Mouse (Mus musculus) midbrain, embryonic 15.5 days (tissue): ENCODE data around the gene Hist2h2aa2. TPM values are rescaled to one million over a fixed set of nuclear protein-coding genes. Genes with fewer than 3 reads are reported as not detected.
A peak's percentile ranks its signal among the peaks of the same experiment; 100 is the strongest.
"Not testable (repeated sequence)": the region's sequence is repeated elsewhere in the genome, so short reads cannot be mapped to it uniquely, and the experiment has no call there.

Experiments
- ATAC-seq: fragments of 200-750 bp; cut with Nextera tagmentation; replicated peaks from 2 replicates; pipeline ENCODE4 v1.8.0; 2017; ENCODE audit warnings: moderate TSS enrichment
- H3K27ac ChIP-seq: fragments of 300-500 bp; sonication (generic); 2 replicates; pipeline ENCODE4 v1.5.1; 2015; ENCODE audit warnings: mild to moderate bottlenecking, inconsistent platforms
- H3K27me3 ChIP-seq: fragments of 300-500 bp; sonication (generic); replicated peaks from 2 replicates; pipeline ENCODE4 v1.6.1; 2015; ENCODE audit warnings: inconsistent platforms
- H3K36me3 ChIP-seq: fragments of 300-500 bp; sonication (generic); replicated peaks from 2 replicates; pipeline ENCODE4 v1.6.1; 2015; ENCODE audit warnings: inconsistent platforms
- H3K4me1 ChIP-seq: fragments of 300-500 bp; sonication (generic); 2 replicates; pipeline ENCODE4 v1.6.1; 2015; ENCODE audit warnings: inconsistent platforms
- H3K4me2 ChIP-seq: fragments of 300-500 bp; sonication (generic); 2 replicates; pipeline ENCODE4 v1.6.1; 2015; ENCODE audit warnings: inconsistent platforms, mild to moderate bottlenecking, moderate library complexity
- H3K4me3 ChIP-seq: fragments of 300-500 bp; sonication (generic); 2 replicates; pipeline ENCODE4 v1.5.1; 2015; ENCODE audit warnings: mild to moderate bottlenecking, inconsistent platforms
- H3K9ac ChIP-seq: fragments of 300-500 bp; sonication (generic); 2 replicates; pipeline ENCODE4 v1.6.1; 2015; ENCODE audit warnings: mild to moderate bottlenecking, inconsistent platforms
- H3K9me3 ChIP-seq: fragments of 300-500 bp; sonication (generic); 2 replicates; pipeline ENCODE4 v1.6.1; 2016; ENCODE audit warnings: inconsistent platforms
- WGBS: fragments of 180-500 bp; shearing (Covaris S2); methylation state at CpG from one replicate; pipeline ENCODE4 v1.1.7; 2015; ENCODE audit warnings: mixed read lengths; 5-methylcytosine and 5-hydroxymethylcytosine counted together
- polyA plus RNA-seq: library from polyadenylated mRNA; unstranded; fragments of >200 nt; fragmentation: Nextera tagmentation; extraction: Ambion mirVana; gene quantifications from 2 replicates; pipeline ENCODE4 v1.2.1, GENCODE M21; 2015

Gene Hist2h2aa2
- polyA plus RNA-seq = 44.8 and 51.7 TPM in 2 replicates

DNA sequence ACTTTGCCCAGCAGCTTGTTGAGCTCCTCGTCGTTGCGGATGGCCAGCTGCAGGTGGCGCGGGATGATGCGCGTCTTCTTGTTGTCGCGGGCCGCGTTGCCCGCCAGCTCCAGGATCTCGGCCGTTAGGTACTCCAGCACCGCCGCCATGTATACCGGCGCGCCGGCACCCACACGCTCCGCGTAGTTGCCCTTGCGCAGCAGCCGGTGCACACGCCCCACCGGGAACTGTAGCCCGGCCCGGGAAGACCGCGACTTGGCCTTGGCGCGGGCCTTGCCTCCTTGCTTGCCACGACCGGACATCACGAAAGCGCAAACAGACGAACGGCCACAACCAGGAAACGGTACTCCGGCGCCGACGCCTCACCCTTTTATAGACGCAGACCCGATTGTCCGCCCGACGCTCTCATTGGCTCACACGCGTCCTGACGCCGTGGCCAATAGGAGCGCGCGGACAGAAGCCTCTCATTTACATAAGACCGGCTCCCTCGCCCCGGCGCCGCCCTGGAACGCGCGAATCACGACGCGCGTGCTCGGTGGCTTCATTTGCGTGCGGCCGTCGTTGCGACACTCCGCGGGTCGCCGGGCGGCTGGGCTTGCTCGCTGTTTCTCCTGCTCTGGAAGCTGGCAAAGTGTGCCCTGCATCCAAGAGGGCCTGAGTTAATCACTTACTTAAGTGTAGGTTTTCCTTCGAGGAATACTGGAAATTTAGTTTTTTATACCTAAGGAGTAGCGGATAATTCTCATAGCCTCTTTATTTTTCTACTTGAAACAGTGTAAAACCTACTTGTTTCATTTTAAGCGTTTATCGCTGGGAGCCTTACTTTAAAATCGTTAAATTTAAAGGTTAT, at the start of gene Hist2h2aa2:
Gene Hist2h2aa2 (minus strand): TSS at position 328 of the 850 bp plus-strand sequence.
- Histone ChIP-seq H3K4me3 (peak within 1 kb of the TSS; percentile 37), H3K4me2 (peak within 1 kb of the TSS; percentile 51), H3K4me1 (peaks cover 28% of the 10 kb centered on the region), H3K9ac (peak within 1 kb of the TSS; percentile 27), H3K27ac (peak within 1 kb of the TSS; percentile 87)
- H3K27me3 ChIP-seq, H3K9me3 ChIP-seq, H3K36me3 ChIP-seq: not testable (repeated sequence)
- ATAC-seq = peak; percentile 89
- WGBS = 4% methylated on average over 24 of the region's 85 CpGs

DNA sequence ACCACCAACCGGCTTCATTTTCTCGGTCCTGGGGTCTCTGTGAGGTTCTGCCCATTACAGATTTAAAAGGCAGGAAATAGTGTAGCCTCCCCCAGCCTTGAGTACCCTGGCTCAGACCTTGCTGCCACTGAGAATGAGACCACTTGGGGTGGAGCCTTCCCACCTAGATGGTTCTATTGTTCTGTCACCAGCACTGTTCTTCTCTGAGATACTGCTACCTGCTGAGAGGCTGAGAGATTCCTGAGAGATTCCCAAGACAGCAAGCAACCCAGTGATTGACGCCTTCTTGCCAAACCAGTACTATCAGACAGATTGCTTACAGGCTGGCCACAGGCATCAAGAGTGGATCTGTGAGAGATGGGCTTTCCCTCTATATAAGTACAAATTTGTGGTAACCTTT, 49.1 kb upstream of the Hist2h2aa2 start:
- no peak for ATAC-seq
- Histone ChIP-seq H3K27me3 (0 out of 2 replicates have a peak, but pooled peaks cover 10% of the 10 kb centered on the region), H3K9me3 (no peaks in the 10 kb centered on the region), H3K27ac (no peak overlapping the region), H3K36me3 (no peaks in the 10 kb centered on the region), H3K4me1 (no peaks in the 10 kb centered on the region), H3K9ac (no peak overlapping the region), H3K4me3 (no peak overlapping the region), H3K4me2 (no peak overlapping the region)
- 75% methylated on average over 3 of the region's 3 CpGs for WGBS

DNA sequence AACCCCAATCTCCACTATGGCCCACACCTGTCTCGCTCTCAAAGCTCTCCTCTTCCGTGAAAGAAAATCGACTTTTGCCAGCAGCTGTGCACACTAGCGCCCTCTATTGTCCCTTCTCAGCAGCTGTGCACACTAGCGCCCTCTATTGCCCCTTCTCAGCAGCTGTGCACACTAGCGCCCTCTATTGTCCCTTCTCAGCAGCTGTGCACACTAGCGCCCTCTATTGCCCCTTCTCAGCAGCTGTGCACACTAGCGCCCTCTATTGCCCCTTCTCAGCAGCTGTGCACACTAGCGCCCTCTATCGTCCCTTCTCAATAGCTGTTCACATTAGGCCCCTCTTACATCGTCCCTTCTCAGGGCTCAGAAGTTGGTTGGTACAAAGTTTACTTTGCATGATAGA, 47.3 kb upstream of the Hist2h2aa2 start:
- not testable (repeated sequence) for H3K27ac ChIP-seq, H3K9ac ChIP-seq, H3K4me2 ChIP-seq, H3K9me3 ChIP-seq, H3K4me1 ChIP-seq, H3K4me3 ChIP-seq, H3K36me3 ChIP-seq, ATAC-seq
- 92% methylated on average over 11 of the region's 11 CpGs for WGBS
- H3K27me3 ChIP-seq = peaks cover 12% of the 10 kb centered on the region; the same call in 1 of the 2 replicates

DNA sequence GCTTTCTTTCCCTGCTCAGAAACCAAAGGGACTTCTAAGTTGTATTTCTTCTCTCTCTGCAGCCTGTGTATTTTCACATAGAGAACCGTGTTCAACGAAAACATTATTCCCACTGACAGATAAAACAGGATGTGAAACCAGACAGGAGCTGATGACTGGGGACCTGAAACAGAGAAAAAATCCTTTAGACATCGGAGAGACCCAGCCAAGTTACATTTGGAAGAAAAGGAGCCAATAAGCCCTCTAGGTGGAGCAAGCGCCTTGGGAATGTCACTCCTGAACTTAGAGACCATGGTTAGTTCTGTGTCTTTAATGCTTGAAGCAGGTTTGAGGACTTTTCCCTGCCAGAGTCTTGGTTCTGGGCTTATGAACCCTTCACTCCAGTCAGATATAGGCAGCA, 44.4 kb upstream of the Hist2h2aa2 start:
- H3K4me2 ChIP-seq = no peak overlapping the region
- H3K9me3 ChIP-seq = no peaks in the 10 kb centered on the region
- H3K4me3 ChIP-seq = no peak overlapping the region
- 22% methylated on average over 4 of the region's 4 CpGs for WGBS
- peaks cover 20% of the 10 kb centered on the region; the same call in 1 of the 2 replicates for H3K27me3 ChIP-seq
- no peaks in the 10 kb centered on the region for H3K4me1 ChIP-seq
- ATAC-seq = no peak
- no peak overlapping the region for H3K9ac ChIP-seq
- H3K27ac ChIP-seq = no peak overlapping the region
- no peaks in the 10 kb centered on the region for H3K36me3 ChIP-seq

DNA sequence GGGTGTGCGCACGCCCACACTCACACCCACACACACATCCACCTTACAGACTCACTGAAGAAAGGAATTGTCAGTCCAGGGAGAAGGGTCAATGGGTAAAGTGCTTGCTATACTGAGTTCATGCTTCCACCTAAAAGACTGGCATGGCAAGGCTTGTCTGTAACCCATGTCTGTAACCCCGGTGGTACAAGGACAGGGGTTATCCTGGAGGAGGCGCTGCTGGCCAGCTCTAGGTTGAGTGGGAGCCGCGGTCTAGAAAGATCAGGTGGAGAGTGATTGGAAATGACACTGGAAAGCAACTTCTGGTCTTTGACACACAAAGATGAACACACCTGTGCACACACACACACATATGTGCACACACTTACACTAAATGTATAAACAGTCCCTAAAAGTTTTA, 40.6 kb upstream of the Hist2h2aa2 start:
- Histone ChIP-seq H3K36me3 (no peaks in the 10 kb centered on the region), H3K4me2 (no peak overlapping the region), H3K9me3 (no peaks in the 10 kb centered on the region), H3K4me1 (peaks cover 9% of the 10 kb centered on the region), H3K27ac (no peak overlapping the region), H3K27me3 (peaks cover 20% of the 10 kb centered on the region; the same call in 1 of the 2 replicates), H3K4me3 (no peak overlapping the region), H3K9ac (no peak overlapping the region)
- 56% methylated on average over 6 of the region's 6 CpGs for WGBS
- no peak for ATAC-seq

DNA sequence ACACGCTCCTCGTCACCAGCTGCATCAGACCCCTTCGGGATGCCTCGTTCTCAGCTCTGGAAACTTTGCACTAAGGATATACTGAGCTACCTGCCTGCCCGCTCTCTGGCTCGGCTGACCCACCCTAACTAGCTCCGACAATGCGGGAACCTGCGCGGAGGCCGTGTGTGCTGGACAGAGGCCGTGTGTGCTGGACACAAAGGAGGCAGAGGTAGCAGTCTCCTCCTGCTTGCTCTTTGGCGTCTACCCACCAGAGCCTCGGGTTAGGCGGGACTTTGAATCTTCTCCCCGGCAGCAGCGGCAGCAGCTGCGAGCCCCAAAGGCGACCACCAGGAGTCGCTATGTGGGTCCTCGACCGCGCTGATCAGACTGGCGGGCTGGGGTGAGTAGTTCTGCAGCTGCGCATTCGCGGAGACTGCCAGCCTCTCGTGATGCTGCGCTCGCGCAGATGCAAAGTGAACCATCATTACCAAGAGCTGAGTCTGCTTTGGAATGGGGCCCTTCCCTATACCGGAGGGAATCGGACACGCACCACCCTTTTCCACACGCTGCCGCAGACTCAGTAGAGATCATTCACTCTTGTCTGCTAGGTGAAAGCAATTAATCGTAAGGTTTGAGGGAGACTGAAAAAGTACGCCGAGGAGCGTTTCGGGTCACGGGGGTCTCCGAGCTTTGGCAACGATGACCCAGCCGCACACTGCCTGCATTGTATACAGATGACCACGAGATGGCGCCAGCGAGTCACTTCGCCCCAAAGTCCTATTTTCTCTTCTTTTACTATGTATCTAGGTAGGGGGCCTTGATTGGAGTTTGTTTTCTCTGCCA, 37.9 kb upstream of the Hist2h2aa2 start:
- Histone ChIP-seq H3K9ac (peak overlapping the region; percentile 62), H3K36me3 (no peaks in the 10 kb centered on the region), H3K27ac (peak overlapping the region; percentile 92), H3K27me3 (peaks cover 8% of the 10 kb centered on the region; the same call in 1 of the 2 replicates), H3K4me2 (peak overlapping the region; percentile 82), H3K4me1 (peaks cover 9% of the 10 kb centered on the region), H3K4me3 (peak overlapping the region; percentile 54), H3K9me3 (no peaks in the 10 kb centered on the region)
- ATAC-seq = peak; percentile 97
- WGBS = under 1% methylated on average over 49 of the region's 49 CpGs

DNA sequence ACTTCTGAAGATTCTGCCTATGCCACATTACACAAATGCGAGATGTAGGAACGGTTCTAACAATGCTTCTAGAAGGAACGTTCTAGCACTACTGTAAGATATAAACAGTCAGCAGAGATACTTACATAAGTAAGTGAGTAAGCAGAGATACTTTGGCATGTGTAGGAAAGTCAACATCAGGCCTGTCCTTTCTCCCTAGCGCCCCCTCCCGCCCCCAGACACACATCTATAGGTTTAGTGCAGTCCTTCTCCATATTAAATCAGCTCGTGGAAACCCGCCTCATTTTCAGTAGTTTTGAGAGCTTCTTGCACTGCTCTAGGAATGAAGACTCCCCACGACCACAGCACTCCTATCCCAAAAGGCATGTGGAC, 37.3 kb upstream of the Hist2h2aa2 start:
- peaks cover 8% of the 10 kb centered on the region; the same call in 1 of the 2 replicates for H3K27me3 ChIP-seq
- no peak; the same call in 1 of the 2 replicates for ATAC-seq

DNA sequence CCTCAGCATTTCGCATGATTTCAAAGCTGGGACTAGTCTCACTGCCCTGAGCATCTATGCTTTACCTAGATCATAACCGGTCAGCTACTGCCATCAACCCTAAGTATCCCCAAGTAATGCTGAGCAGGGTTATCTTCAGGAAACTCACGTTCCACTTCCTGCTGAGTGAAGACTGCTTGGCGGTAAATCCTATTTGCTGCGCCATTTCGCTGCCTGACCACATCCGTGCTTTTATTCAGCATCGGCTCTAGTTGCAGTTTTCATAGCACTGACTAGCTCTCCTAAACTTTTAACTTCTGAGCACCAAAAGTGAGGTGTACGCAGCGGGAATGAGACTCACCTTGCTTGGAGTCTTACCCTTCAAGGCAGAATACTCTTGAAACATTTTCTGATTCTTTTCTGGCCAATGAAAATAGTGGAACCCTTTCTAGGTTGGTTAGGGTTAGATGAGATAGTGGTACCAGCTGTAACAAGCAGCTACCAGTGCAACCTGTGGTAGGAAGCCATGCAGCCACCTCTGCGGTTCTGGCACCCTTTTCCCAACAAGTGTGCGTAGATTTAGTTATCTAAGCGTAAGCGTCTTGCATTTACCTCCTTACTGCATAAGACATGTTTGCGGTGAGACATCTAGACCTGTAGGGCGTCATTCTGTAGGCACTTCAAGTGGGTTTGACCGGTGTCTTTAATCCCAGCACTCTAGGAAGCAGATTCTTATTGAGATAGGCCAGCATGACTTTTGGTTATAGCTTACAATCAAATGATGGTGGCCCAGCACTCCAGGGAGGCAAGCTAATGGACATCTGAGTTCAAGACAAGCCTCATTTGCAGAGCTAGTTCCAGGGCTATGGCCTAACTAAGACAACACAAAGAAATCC, 33.8 kb upstream of the Hist2h2aa2 start:
- Histone ChIP-seq H3K27me3 (no peaks in the 10 kb centered on the region), H3K9ac (no peak overlapping the region)
- ATAC-seq = no peak

More for the DNA sequence above, 37.3 kb upstream of the Hist2h2aa2 start:
- peak overlapping the region; percentile 54 for H3K4me3 ChIP-seq
- H3K9me3 ChIP-seq = no peaks in the 10 kb centered on the region
- WGBS = 15% methylated on average over 8 of the region's 8 CpGs
- no peaks in the 10 kb centered on the region for H3K36me3 ChIP-seq
- peak overlapping the region; percentile 82 for H3K4me2 ChIP-seq
- peaks cover 9% of the 10 kb centered on the region for H3K4me1 ChIP-seq
- peak overlapping the region; percentile 92 for H3K27ac ChIP-seq
- peak overlapping the region; percentile 43 for H3K9ac ChIP-seq

DNA sequence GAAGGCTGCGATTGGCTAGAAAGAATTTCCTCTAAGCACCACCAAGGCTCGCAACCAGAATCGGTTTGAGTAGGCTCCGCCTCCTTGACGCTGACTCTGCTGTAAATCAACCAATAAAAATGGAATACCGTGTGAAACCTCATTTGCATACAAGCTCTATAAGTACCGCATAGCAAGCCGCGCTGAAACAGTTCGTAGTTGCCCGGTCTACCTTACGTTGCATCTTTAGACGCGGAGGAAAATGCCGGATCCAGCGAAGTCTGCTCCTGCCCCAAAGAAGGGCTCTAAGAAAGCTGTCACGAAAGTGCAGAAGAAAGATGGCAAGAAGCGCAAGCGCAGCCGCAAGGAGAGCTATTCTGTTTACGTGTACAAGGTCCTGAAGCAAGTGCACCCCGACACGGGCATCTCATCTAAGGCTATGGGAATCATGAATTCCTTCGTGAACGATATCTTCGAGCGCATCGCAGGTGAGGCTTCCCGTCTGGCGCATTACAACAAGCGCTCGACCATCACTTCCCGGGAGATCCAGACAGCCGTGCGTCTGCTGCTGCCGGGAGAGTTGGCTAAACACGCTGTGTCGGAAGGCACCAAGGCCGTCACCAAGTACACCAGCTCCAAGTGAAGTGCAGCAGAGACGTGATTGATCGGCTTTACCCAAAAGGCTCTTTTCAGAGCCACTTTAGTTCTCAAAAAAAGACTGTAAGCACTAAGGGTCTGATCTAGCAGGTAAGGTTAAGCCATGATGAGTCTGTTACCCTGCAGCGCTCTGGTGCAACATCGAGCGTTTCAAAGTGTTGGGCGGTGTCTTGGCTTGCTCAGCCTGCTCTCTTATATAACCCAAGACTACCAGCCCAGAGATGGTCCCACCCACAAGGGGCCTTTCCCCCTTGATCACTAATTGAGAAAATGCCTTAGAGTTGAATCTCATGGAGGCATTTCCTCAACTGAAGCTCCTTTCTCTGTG, 29.7 kb upstream of the Hist2h2aa2 start, which contains the start of gene Hist2h2bb:
Gene Hist2h2bb (plus strand): TSS at position 242 of the 964 bp plus-strand sequence.
- Histone ChIP-seq H3K4me1 (peaks cover 12% of the 10 kb centered on the region), H3K27me3 (no peaks in the 10 kb centered on the region), H3K4me3 (peak within 1 kb of the TSS; percentile 48), H3K36me3 (no peaks in the 10 kb centered on the region), H3K27ac (peak within 1 kb of the TSS; percentile 95), H3K4me2 (peak within 1 kb of the TSS; percentile 86), H3K9ac (peak within 1 kb of the TSS; percentile 65), H3K9me3 (no peaks in the 10 kb centered on the region)
- WGBS = under 1% methylated on average over 45 of the region's 45 CpGs
- ATAC-seq = peak; percentile 97

More for the DNA sequence above, 33.8 kb upstream of the Hist2h2aa2 start:
- H3K4me3 ChIP-seq = no peak overlapping the region
- no peaks in the 10 kb centered on the region for H3K36me3 ChIP-seq
- peaks cover 13% of the 10 kb centered on the region for H3K4me1 ChIP-seq
- no peaks in the 10 kb centered on the region for H3K9me3 ChIP-seq
- no peak overlapping the region for H3K4me2 ChIP-seq
- no peak overlapping the region for H3K27ac ChIP-seq
- WGBS = 88% methylated on average over 17 of the region's 17 CpGs

DNA sequence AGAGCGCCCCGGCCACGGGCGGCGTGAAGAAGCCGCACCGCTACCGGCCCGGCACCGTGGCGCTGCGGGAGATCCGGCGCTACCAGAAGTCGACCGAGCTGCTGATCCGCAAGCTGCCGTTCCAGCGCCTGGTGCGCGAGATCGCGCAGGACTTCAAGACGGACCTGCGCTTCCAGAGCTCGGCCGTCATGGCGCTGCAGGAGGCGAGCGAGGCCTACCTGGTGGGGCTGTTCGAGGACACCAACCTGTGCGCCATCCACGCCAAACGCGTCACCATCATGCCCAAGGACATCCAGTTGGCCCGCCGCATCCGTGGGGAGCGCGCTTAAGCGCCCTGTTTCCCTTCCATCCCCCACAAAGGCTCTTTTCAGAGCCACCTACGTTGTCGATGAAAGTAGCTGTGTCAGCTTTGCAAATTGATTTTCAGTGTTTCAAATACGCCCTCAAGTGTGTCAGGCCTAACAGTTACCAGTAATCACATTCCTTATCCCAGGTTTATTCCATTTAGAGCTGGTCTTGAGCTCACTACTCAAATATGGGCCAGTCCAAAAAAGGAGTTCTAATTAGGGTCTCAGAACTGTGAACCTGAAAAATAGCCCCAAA, 28.8 kb upstream of the Hist2h2aa2 start:
- H3K9me3 ChIP-seq = not testable (repeated sequence)
- peak; percentile 34 for ATAC-seq
- peaks cover 20% of the 10 kb centered on the region for H3K4me1 ChIP-seq

More for the DNA sequence above, 28.8 kb upstream of the Hist2h2aa2 start:
- H3K36me3 ChIP-seq, H3K27me3 ChIP-seq: not testable (repeated sequence)
- Histone ChIP-seq H3K9ac (peak overlapping the region; percentile 48), H3K4me3 (peak overlapping the region; percentile 48), H3K27ac (peak overlapping the region; percentile 95), H3K4me2 (peak overlapping the region; percentile 86)
- WGBS = 0% methylated on average over 13 of the region's 44 CpGs
